Mouse (Mus musculus): ENCODE data around the gene Gprc5b.

DNA sequence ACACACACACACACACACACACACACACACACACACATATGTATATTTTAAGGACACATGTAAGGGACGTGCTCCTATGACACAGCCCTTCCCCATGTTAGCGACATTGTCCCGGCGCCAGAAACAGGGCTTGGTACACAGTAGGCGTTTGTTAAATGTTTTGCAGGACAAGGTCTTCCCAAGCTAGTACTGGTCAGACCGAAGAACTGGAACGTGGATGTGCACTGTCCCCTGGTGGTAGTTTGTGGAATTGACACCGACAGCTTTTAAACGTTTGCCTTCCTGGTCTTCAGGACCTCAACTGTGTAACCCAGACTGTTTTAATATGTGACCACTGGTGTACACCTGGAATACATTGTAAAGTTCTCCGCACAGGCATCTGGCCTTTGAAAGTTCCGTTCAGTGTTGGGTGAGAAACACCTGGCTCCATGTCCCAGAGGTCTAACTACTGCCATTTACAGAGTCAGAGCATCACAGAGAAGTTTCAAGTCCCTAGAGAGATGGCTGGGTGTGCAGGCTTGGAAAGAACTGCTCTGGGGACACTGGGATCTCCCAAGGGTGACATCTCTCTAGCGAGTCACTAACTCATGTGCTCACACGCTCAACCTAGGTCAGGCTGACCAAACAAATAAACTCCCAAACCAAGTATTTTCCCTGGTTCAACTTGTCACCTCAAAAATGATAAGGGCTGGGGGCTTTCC lies 1.3 kb upstream of the Gprc5b start:
- TF ChIP-seq CTCF (conservative IDR thresholded peaks at IDR 0.05; ENCODE audit: low read length) (peak; percentile 100), POU5F1 (IDR thresholded peaks at IDR 0.05; ENCODE audit: borderline replicate concordance, low read length) (no peak), NANOG (IDR thresholded peaks at IDR 0.05; ENCODE audit: borderline replicate concordance, low read length) (no peak)

Data from E14TG2a.4 (cell line).